Mouse (Mus musculus) intestine, postnatal 0 days (tissue): ENCODE data around the gene Colgalt2. TPM values are rescaled to one million over a fixed set of nuclear protein-coding genes. Genes with fewer than 3 reads are reported as not detected.

Source experiments
- ATAC-seq: fragments of 200-750 bp; cut with Nextera tagmentation; 2 replicates; pipeline ENCODE4 v1.8.0; 2017; ENCODE audit warnings: mild to moderate bottlenecking, moderate TSS enrichment, moderate library complexity
- H3K27ac ChIP-seq: fragments of 300-500 bp; sonication (generic); 2 replicates; pipeline ENCODE4 v1.5.1; 2014; ENCODE audit warnings: mild to moderate bottlenecking, low read depth, low read length, moderate library complexity
- H3K27me3 ChIP-seq: fragments of 300-500 bp; sonication (generic); replicated peaks from 2 replicates; pipeline ENCODE4 v1.6.1; 2014; ENCODE audit warnings: low read length, mixed read lengths; ENCODE audit not compliant: control insufficient read depth, insufficient read depth
- H3K36me3 ChIP-seq: fragments of 300-500 bp; sonication (generic); 2 replicates; pipeline ENCODE4 v1.6.1; 2014; ENCODE audit warnings: mild to moderate bottlenecking, moderate library complexity; ENCODE audit not compliant: control insufficient read depth, insufficient read depth
- H3K4me1 ChIP-seq: fragments of 300-500 bp; sonication (generic); replicated peaks from 2 replicates; pipeline ENCODE4 v1.6.1; 2014; ENCODE audit warnings: antibody characterized with exemption, low read length, mixed read lengths; ENCODE audit not compliant: control insufficient read depth, insufficient read depth
- H3K4me2 ChIP-seq: fragments of 300-500 bp; sonication (generic); replicated peaks from 2 replicates; pipeline ENCODE4 v1.6.1; 2014; ENCODE audit warnings: low read depth, mild to moderate bottlenecking, moderate library complexity
- H3K4me3 ChIP-seq: fragments of 300-500 bp; sonication (generic); 2 replicates; pipeline ENCODE4 v1.5.1; 2014; ENCODE audit warnings: low read depth, low read length
- H3K9ac ChIP-seq: fragments of 300-500 bp; sonication (generic); 2 replicates; pipeline ENCODE4 v1.6.1; 2014; ENCODE audit warnings: mild to moderate bottlenecking, low read depth, low read length
- H3K9me3 ChIP-seq: fragments of 300-500 bp; sonication (generic); 2 replicates; pipeline ENCODE4 v1.6.1; 2016; ENCODE audit warnings: mixed run types; ENCODE audit not compliant: control insufficient read depth
- CTCF ChIP-seq: sonication (generic); IDR thresholded peaks from 2 replicates; pipeline ENCODE4 v1.5.1; 2016; ENCODE audit warnings: low read depth, mild to moderate bottlenecking, control low read depth, antibody characterized with exemption, moderate library complexity
- WGBS: fragments of 180-500 bp; shearing (Covaris S2); extraction: QIAGEN DNeasy Blood & Tissue Kit; methylation state at CpG from one replicate; pipeline ENCODE4 v1.1.7; 2014; 5-methylcytosine and 5-hydroxymethylcytosine counted together
- polyA plus RNA-seq: library from polyadenylated mRNA; unstranded; fragments of >200 nt; fragmentation: Nextera tagmentation; extraction: Ambion mirVana; gene quantifications from 2 replicates; pipeline ENCODE4 v1.2.1, GENCODE M21; 2015

Gene Colgalt2
- polyA plus RNA-seq, 1 experiment from 2014 or later, result 0.44 TPM

- Histone ChIP-seq H3K36me3 (no peaks in the 10 kb centered on the region), H3K4me1 (no peaks in the 10 kb centered on the region), H3K4me2 (no peak overlapping the region), H3K9ac (no peak overlapping the region), H3K4me3 (no peak overlapping the region), H3K27ac (no peak overlapping the region), H3K27me3 (no peaks in the 10 kb centered on the region), H3K9me3 (no peaks in the 10 kb centered on the region)
- WGBS, result 77% methylated on average over 10 of the region's 10 CpGs
- no peak for ATAC-seq
- TF ChIP-seq CTCF, result no peak
Observed at GRCm38 (mm10) chr1:152455275-152456243, 55.9 kb downstream of the Colgalt2 start.

- Histone ChIP-seq H3K36me3 (no peaks in the 10 kb centered on the region), H3K27me3 (no peaks in the 10 kb centered on the region), H3K4me2 (no peak overlapping the region), H3K9me3 (no peaks in the 10 kb centered on the region), H3K4me3 (no peak overlapping the region), H3K4me1 (no peaks in the 10 kb centered on the region), H3K27ac (no peak overlapping the region), H3K9ac (no peak overlapping the region)
- no peak for ATAC-seq
- WGBS, result 73% methylated on average over 3 of the region's 3 CpGs
- no peak for TF ChIP-seq CTCF
Observed at GRCm38 (mm10) chr1:152456266-152456665, 56.6 kb downstream of the Colgalt2 start.

- no peak overlapping the region for H3K9ac ChIP-seq
- TF ChIP-seq CTCF, result no peak
- no peaks in the 10 kb centered on the region for H3K36me3 ChIP-seq
- no peak overlapping the region for H3K4me2 ChIP-seq
- no peaks in the 10 kb centered on the region for H3K9me3 ChIP-seq
- H3K27ac ChIP-seq, result no peak overlapping the region
- no peak overlapping the region for H3K4me3 ChIP-seq
- WGBS, result 58% methylated on average over 5 of the region's 5 CpGs
- H3K27me3 ChIP-seq, result no peaks in the 10 kb centered on the region
- no peaks in the 10 kb centered on the region for H3K4me1 ChIP-seq
- ATAC-seq, result no peak
Observed at GRCm38 (mm10) chr1:152457596-152457995, 58.0 kb downstream of the Colgalt2 start.

GRCm38 (mm10) chr1:152458996-152459395 lies 59.4 kb downstream of the Colgalt2 start:
- Histone ChIP-seq H3K36me3 (no peaks in the 10 kb centered on the region), H3K9ac (no peak overlapping the region), H3K27ac (no peak overlapping the region), H3K4me3 (no peak overlapping the region), H3K4me2 (no peak overlapping the region), H3K27me3 (no peaks in the 10 kb centered on the region), H3K4me1 (no peaks in the 10 kb centered on the region), H3K9me3 (no peaks in the 10 kb centered on the region)
- no peak for TF ChIP-seq CTCF
- ATAC-seq, result no peak
- WGBS, result 95% methylated on average over 7 of the region's 7 CpGs

- TF ChIP-seq CTCF, result no peak
- Histone ChIP-seq H3K27me3 (no peaks in the 10 kb centered on the region), H3K4me1 (no peaks in the 10 kb centered on the region), H3K4me3 (no peak overlapping the region), H3K9me3 (no peaks in the 10 kb centered on the region), H3K9ac (no peak overlapping the region), H3K27ac (no peak overlapping the region), H3K4me2 (no peak overlapping the region), H3K36me3 (no peaks in the 10 kb centered on the region)
- 80% methylated on average over 3 of the region's 3 CpGs for WGBS
- no peak for ATAC-seq
Observed at GRCm38 (mm10) chr1:152460931-152461330, 61.3 kb downstream of the Colgalt2 start.

- no peaks in the 10 kb centered on the region for H3K36me3 ChIP-seq
- H3K9ac ChIP-seq, result no peak overlapping the region
- no peak for TF ChIP-seq CTCF
- H3K9me3 ChIP-seq, result no peaks in the 10 kb centered on the region
- H3K27me3 ChIP-seq, result no peaks in the 10 kb centered on the region
- no peak overlapping the region for H3K4me3 ChIP-seq
- no peak for ATAC-seq
- H3K4me1 ChIP-seq, result no peaks in the 10 kb centered on the region
- H3K27ac ChIP-seq, result 0 out of 2 replicates have a peak overlapping the region, but pooled peaks have one; percentile 7
- H3K4me2 ChIP-seq, result no peak overlapping the region
- WGBS, result 19% methylated on average over 3 of the region's 3 CpGs
Observed at GRCm38 (mm10) chr1:152461814-152462213, 62.2 kb downstream of the Colgalt2 start.
